Mouse (Mus musculus) neural tube, embryonic 10.5 days (tissue): ENCODE measurements around the gene Ano7.

Source experiments
- DNase-seq: peaks from one replicate; pipeline ENCODE4 v3.0.0-alpha.2; 2017; ENCODE audit warnings: low spot score; ENCODE audit errors: extremely low spot score

Gene Ano7

DNA sequence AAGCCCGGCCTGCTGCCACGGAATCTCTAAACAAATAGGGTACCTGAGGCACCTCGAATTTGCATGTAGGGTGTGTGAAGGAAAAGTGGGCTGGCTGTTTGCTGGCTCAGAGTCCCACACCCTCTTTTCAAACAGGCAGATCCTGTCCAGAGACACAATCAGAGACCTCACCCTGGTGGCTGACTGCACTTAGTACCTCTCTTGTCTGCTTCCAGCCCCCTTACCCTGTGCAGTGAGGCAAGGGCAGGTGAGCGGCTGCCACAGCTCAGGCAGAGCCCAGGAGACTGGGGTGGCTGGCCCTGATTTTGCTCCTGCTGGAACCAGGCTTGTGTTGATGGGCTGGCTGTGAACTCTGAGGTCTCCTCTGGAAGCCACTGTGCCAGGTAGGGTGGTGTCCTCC lies at the start of gene Ano7:
Gene Ano7 (plus strand): TSS at position 266 of the 400 bp plus-strand sequence.
- DNase-seq, result no peak

DNA sequence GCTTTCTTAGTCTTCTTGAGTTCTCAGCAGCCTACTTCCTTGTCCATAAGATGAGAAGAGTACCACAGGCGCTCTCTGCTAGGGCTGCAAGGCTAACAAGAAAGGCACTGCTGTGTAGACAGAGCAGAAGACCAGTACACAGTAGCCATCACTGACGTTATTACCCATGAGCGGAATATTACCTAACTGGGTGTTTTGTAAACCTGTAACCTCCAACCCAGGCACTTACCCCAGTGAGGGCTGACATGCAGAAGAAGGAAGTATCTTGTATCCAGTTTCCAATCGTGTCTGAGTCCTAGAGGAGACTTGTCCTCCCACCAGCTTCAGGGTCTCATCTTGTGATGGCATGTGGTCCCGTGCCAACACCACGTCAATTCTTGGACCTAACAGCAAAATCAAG lies 49.8 kb upstream of the Ano7 start:
- DNase-seq, result no peak

DNA sequence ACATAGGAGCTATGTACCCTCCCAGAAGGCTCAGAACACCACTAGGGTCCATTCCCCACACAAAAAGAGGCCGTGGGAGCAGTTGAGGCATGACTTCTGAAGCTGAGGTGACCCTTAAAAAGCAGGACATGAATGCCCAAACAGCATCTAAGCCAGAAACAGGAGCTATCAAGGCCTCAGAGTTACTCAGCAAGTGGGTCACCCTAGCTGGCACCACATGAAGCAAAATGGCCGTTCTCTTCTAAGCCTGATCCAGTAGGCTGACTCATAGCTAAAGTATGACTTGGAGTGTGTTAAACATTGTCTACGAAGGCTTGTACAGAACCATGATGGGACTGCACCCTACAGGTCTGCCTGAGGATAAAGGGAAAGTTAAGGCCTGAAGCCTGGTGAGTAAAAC lies 47.3 kb upstream of the Ano7 start:
- no peak for DNase-seq

DNA sequence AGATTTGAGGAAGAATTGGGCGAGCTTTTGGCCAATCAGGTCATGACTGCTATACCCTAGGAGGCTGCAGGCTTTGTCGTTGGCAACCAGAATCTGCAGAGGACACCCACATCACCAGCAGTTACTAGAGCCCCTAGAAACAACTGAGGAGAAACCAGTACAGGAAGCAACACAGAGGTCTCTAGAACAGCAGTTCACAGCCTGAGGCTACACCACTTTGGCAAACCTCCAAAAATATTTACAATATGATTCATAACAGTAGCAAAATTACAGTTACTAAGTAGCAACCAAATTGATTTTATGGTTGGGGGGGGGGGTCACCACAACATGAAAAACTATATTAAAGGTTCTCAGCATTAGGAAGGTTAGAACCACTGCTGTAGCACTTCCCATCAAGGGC lies 39.1 kb upstream of the Ano7 start:
- no peak for DNase-seq

- DNase-seq, result peak; percentile 99
These were observed 30.9 kb upstream of the Ano7 start, which contains the start of the genes Ppp1r7 and Pask for GRCm38 (mm10) chr1:93342648-93343503. Gene Ppp1r7 (plus strand): TSS chr1:93342854. Gene Pask (minus strand): TSS chr1:93343482.

DNA sequence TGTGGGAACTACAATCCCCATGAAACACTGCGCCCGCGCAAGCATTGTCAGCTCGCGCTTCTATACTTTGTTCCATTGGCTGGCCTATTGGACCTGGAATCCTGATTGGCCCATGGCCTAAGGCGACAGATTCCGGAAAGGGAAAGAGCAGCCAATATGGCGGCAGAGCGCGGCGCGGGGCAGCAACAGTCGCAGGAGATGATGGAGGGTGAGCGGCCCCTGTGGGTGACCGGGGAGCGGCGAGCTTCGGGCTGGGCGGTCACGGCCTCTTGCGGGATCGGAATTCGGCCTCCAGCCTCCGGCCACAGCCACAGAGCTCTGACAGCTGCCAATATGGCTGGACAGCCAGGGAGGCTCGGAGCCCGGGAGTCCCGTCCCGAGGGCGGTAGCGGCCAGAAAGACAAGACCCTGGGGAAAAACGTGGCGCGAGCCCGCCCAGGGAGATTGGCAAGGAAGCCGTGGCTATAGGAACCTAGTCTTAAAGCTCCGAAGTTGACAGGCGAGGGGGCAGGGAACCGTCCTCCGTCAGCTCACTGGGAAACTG lies 30.2 kb upstream of the Ano7 start:
- no peak for DNase-seq

DNA sequence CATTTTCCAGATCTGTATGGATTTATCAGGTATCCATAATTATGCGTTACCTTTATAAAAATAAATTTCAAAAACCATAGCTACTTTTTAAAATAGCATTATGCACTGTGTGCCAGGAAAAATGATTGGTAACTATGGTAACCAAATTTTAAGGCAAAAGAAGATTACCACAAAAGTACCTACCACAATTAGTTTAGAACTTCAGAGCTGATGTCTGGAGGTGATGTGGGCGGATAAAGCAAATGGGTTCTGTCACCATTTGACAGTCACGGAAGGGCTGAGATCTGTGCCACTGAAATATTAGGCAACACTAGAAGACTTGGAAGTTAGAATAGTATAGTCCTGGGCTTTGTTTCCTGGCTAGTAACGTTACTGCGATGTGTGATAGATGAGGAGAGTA lies 26.6 kb upstream of the Ano7 start:
- no peak for DNase-seq

GRCm38 (mm10) chr1:93349701-93350100 lies 24.0 kb upstream of the Ano7 start:
- no peak for DNase-seq

- DNase-seq, result no peak
These were observed 21.0 kb upstream of the Ano7 start for GRCm38 (mm10) chr1:93352724-93353123.

DNA sequence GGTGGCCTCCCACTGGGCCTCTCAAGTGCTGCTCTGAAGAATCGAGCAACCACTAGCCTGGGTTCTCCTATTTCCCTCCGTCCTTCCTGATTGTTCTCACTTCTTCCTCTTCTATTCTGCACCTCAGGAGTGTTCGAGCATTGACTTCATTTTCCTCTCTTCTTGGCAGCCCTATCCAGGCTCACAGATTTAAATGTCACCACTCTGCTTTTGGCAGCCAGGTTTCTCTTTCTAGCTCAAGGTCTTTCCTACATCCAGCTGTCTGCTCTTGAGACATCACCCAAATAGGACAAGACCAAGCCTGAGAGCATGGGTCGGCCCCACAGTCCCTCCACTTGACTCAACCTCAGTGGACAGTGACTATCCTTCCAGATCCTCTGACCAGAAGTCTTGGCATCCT lies 11.1 kb upstream of the Ano7 start:
- no peak for DNase-seq

DNA sequence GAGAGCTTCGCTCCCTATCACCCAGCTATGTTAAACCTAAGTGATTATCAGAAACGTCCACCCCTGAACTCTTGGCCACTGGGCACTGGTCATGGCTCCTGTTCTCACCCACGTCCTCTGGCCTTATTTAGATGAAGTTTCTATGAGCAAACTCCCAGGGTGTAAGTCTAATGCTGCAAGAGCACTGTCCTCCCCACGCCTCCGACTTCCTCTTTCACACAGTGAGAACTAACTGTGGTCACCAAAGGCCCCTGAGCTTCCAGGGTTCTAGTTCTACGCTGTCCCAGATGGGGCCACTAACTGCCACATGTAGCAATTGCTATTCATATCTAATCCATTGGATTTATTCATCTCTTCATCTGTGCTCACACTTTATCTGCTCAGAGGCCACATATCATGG lies 8.1 kb upstream of the Ano7 start:
- DNase-seq, result no peak

DNA sequence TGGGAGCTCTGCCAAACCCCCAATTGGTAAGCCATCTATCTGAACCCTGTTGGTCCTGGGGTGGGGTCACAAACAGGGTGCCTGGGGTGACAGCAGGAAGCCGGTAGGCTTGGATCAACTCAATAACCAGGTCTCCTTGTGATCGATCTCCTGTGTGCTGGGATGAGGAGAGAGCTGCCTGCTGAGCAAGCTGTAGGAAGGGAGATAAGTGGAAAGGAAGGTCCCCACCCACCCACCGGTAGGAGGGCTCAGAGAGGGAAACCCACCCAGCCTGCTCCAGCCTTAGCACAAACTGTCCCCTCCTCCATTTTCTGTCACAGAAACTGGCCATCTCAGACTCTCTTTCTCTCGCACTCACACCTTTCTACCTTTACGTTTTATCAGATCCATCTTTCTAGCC lies 3.6 kb downstream of the Ano7 start:
- no peak for DNase-seq

DNA sequence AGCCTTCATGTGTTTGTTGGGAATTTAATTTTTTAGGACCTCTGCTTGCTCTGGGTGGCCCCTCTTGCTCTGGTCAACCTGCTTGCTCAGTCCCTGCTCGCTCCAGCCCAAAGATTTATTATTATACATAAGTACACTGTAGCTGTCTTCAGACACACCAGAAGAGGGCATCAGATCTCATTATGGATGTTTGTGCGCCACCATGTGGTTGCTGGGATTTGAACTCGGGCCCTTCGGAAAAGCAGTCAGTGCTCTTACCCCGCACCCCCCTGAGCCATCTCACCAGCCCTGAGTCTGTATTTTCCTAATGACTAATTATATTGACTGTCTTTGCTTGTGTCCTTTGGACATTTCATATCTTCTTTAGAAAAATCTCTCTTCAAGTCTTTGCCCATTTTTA lies 5.4 kb downstream of the Ano7 start:
- no peak for DNase-seq

GRCm38 (mm10) chr1:93387198-93387597 lies 13.5 kb downstream of the Ano7 start:
- DNase-seq, result no peak

- no peak for DNase-seq
These were observed 15.2 kb downstream of the Ano7 start for GRCm38 (mm10) chr1:93388906-93389305.

DNA sequence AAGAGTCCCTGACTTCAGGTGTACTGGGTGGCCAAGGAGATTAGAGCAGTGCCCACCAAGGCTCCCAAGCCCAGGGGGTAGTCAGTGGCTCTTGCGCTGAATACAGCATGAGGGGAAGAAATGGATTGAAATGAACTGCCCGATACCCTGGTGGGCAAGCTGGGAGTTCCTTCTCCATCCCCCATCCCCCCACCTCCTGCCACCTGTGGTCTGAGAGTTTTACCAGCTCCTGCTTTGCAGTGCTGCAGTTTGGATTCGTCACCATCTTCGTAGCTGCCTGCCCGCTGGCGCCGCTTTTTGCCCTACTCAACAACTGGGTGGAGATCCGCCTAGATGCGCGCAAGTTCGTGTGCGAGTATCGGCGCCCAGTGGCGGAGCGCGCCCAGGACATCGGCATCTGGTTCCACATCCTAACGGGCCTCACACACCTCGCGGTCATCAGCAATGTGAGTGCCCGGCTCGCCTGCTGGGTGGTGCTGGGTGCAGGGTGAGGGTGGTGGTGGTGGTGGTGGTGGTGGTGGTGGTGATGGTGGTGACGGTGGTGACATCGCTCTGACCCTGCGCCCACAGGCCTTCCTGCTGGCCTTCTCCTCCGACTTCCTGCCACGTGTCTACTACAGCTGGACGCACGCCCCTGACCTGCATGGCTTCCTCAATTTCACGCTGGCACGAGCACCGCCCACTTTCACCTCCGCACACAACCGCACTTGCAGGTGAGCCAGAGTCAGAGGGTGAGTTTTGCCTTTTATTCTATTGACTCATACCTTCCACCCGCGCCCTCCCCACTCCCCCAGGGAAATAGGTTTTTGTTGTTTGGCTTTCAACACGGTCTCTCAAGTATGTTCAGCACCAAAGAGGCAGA lies 27.7 kb downstream of the Ano7 start:
- DNase-seq, result peak; percentile 27

- no peak for DNase-seq
These were observed 29.7 kb downstream of the Ano7 start for GRCm38 (mm10) chr1:93403403-93403802.

GRCm38 (mm10) chr1:93432087-93432486 lies 58.4 kb downstream of the Ano7 start:
- no peak for DNase-seq

DNA sequence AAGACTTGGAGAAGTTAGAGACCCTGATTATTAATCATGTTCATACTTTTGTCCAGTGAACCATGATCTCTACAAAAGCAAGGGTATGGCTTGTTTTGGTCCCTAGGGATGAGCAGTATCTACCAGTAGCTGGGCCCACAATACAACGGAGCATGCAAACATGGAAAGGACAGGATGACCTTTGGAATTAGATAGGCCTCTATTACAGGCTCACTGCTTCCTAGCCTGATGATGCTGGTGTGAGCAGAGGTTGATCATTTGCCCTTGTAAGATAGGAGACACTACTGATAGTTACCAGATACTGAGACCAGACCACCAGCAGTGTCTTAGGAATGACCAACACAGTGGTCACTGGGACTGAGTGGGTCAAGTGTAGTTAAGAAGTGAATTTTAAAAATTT lies 65.6 kb downstream of the Ano7 start:
- DNase-seq, result no peak

- DNase-seq, result peak; percentile 75
These were observed 70.8 kb downstream of the Ano7 start for GRCm38 (mm10) chr1:93444405-93445110.

GRCm38 (mm10) chr1:93445111-93445821 lies 71.5 kb downstream of the Ano7 start:
- peak; percentile 80 for DNase-seq
